8 mouse cellular contexts compared by ENCODE assay signal in the genomic region with DNA sequence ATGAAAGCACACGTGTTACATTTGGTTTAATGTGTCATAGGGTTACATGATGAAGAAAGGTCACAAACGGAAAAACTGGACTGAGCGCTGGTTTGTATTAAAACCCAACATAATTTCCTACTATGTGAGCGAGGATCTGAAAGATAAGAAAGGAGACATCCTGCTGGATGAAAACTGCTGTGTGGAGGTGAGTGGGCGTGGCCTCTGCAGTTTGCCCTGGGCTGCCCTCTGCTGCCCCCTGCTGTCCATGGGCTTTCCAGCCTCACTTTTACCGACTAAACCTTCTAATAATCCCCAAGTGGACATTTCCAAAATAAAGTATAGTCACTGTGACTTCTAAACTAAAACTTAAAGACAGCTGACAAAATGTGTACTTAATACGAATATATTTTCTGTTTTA. TPM values are rescaled to one million over a fixed set of nuclear protein-coding genes. Genes with fewer than 3 reads are reported as not detected.
DNase-seq lines count a peak whose midpoint lies in the region; ATAC-seq lines count a peak whose summit lies in the region.

No protein-coding gene starts in this region.

- H3K9me3 ChIP-seq in neural tube, embryonic 15.5 days (replicated peaks) = no peaks in the 10 kb centered on the region
- H3K9me3 ChIP-seq in kidney, embryonic 14.5 days (ENCODE audit: control insufficient read depth, low read length) = no peaks in the 10 kb centered on the region
- H3K9me3 ChIP-seq in liver, embryonic 11.5 days (ENCODE audit: control insufficient read depth, low read length) = no peaks in the 10 kb centered on the region

- DNase-seq in neural tube, embryonic 10.5 days (ENCODE audit: extremely low spot score, low spot score) = peak; percentile 83
- DNase-seq in cerebellum, adult 11-12 months = peak; percentile 50
- DNase-seq in gastrocnemius, postnatal 10 days = peak; percentile 95
- peak; percentile 81 for DNase-seq in liver, embryonic 11.5 days (ENCODE audit: low spot score)
- DNase-seq in retina, adult 2 months (ENCODE audit: low read depth, low spot score) = peak; percentile 52
- DNase-seq in thymus, postnatal 25 days = peak; percentile 86

- ATAC-seq in neural tube, embryonic 15.5 days (ENCODE audit: low FRiP score) = no peak
- ATAC-seq in kidney, embryonic 14.5 days (ENCODE audit: low FRiP score, low TSS enrichment) = 0 out of 2 replicates have a peak, but pooled peaks have one; percentile 16
- ATAC-seq in liver, embryonic 11.5 days (replicated peaks; ENCODE audit: low FRiP score) = peak; percentile 49

- H3K4me3 ChIP-seq in neural tube, embryonic 15.5 days (replicated peaks) = no peak overlapping the region
- no peak overlapping the region for H3K4me3 ChIP-seq in kidney, embryonic 14.5 days (ENCODE audit: low read length)
- no peak overlapping the region for H3K4me3 ChIP-seq in liver, embryonic 11.5 days (ENCODE audit: low read depth, low read length)

- H3K4me2 ChIP-seq in neural tube, embryonic 15.5 days = no peak overlapping the region
- no peak overlapping the region for H3K4me2 ChIP-seq in kidney, embryonic 14.5 days (replicated peaks; ENCODE audit: low read depth, low read length)
- no peak overlapping the region for H3K4me2 ChIP-seq in liver, embryonic 11.5 days

- no peaks in the 10 kb centered on the region for H3K27me3 ChIP-seq in neural tube, embryonic 15.5 days (replicated peaks)
- H3K27me3 ChIP-seq in kidney, embryonic 14.5 days (ENCODE audit: control insufficient read depth, insufficient read depth, low read length) = no peaks in the 10 kb centered on the region
- no peaks in the 10 kb centered on the region for H3K27me3 ChIP-seq in liver, embryonic 11.5 days (replicated peaks; ENCODE audit: control insufficient read depth, insufficient read depth, low read length)

- H3K4me1 ChIP-seq in neural tube, embryonic 15.5 days = peaks cover 3% of the 10 kb centered on the region; the same call in 1 of the 2 replicates
- H3K4me1 ChIP-seq in kidney, embryonic 14.5 days (ENCODE audit: control insufficient read depth, insufficient read depth, low read length) = no peaks in the 10 kb centered on the region
- peaks cover 4% of the 10 kb centered on the region; the same call in 1 of the 2 replicates for H3K4me1 ChIP-seq in liver, embryonic 11.5 days (replicated peaks; ENCODE audit: control insufficient read depth, insufficient read depth, low read length)

- H3K27ac ChIP-seq in neural tube, embryonic 15.5 days (replicated peaks) = no peak overlapping the region
- H3K27ac ChIP-seq in kidney, embryonic 14.5 days (ENCODE audit: low read depth, low read length) = no peak overlapping the region
- H3K27ac ChIP-seq in liver, embryonic 11.5 days (ENCODE audit: low read depth, low read length) = no peak overlapping the region

- 38% methylated on average over 7 of the region's 7 CpGs for WGBS in neural tube, embryonic 15.5 days
- WGBS in kidney, embryonic 14.5 days = 32% methylated on average over 7 of the region's 7 CpGs
- WGBS in liver, embryonic 11.5 days = 19% methylated on average over 7 of the region's 7 CpGs

- no peak overlapping the region for H3K9ac ChIP-seq in neural tube, embryonic 15.5 days (replicated peaks)
- H3K9ac ChIP-seq in kidney, embryonic 14.5 days (ENCODE audit: low read depth, low read length) = no peak overlapping the region
- no peak overlapping the region for H3K9ac ChIP-seq in liver, embryonic 11.5 days (ENCODE audit: low read depth, low read length)

- no peaks in the 10 kb centered on the region for H3K36me3 ChIP-seq in neural tube, embryonic 15.5 days
- H3K36me3 ChIP-seq in kidney, embryonic 14.5 days (ENCODE audit: control insufficient read depth, insufficient read depth, low read length) = peaks cover 14% of the 10 kb centered on the region; the same call in 1 of the 2 replicates
- H3K36me3 ChIP-seq in liver, embryonic 11.5 days (ENCODE audit: control insufficient read depth, insufficient read depth, low read length) = peaks cover 9% of the 10 kb centered on the region; the same call in 1 of the 2 replicates

RNA-seq across cellular contexts. Expression of a gene that starts 44.3 kb away (rescaled TPM):
- polyA plus RNA-seq in neural tube, embryonic 15.5 days (2015; fragmentation: Nextera tagmentation; extraction: Ambion mirVana) = 11.9 and 17.2 TPM in 2 replicates
- 10 to 100 TPM; 11.5 to 16.2 TPM for total RNA-seq in gastrocnemius, postnatal 10 days (2021)
- polyA plus RNA-seq in kidney, embryonic 14.5 days (2014; fragmentation: Nextera tagmentation; extraction: Ambion mirVana) = 15.7 and 30.3 TPM in 2 replicates
- 19.6 and 25.3 TPM in 2 replicates for polyA plus RNA-seq in liver, embryonic 11.5 days (2014; fragmentation: Nextera tagmentation; extraction: Ambion mirVana)
